ENCODE assay signal across 9 mouse cellular contexts in the genomic region with DNA sequence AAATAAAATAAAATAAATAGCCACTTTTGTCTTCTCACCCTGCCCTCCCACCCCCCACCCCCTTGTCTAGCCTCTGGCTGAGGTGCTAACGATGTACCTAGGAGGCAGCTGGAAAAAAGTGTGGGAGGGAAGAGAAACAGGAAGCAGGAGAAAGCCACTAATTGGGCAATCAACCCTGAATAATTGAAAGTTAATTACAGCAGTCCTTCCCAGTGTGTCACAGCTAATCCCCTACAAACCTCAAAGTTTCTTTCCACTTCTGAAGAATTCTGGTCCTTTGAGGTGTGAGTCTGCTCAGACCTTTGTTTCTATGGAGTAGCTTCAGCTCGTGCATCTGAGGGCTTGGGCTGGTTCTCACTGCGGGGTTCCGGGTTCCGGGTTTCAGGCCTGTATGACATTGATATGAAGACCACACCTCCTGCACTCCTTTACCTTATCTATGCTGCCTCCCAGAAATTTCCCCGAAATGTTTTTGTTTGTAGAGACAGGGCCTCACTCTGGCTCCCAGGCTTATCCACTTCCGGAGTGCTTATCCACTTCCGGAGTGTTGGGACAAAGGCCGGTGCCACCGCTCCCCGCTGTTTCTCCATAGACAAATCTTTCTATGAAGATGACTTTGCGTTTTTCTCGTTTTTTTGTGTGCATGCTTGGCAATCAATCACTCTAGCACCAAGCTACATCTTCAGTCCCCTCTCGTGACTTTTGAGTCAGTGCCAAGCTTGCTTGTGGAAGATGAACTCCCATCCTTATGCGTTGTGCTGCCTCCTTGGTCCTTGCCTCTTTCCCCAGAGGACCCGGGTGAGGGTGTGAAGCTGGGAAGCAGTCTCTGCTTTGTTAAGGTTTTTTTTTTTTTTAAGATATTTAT.
A peak's percentile ranks its signal among the peaks of the same experiment; 100 is the strongest.
DNase-seq lines count a peak whose midpoint lies in the region; ATAC-seq lines count a peak whose summit lies in the region.
"Had no signal": no experiment of that assay in that cellular context is flagged by ENCODE, and none has a peak within 500 bp of the region (broad histone marks: within the 10 kb centered on the region; RNA-seq: fewer than 3 reads in every experiment).

No protein-coding gene starts in this region.

- H3K27me3 ChIP-seq in heart, embryonic 12.5 days (replicated peaks): no peaks in the 10 kb centered on the region
- H3K27me3 ChIP-seq in liver, embryonic 12.5 days (replicated peaks): peaks cover 8% of the 10 kb centered on the region; the same call in 1 of the 2 replicates
- H3K27me3 ChIP-seq in neural tube, embryonic 15.5 days (replicated peaks): no peaks in the 10 kb centered on the region

- H3K36me3 ChIP-seq in heart, embryonic 12.5 days: no peaks in the 10 kb centered on the region
- H3K36me3 ChIP-seq in liver, embryonic 12.5 days: peaks cover 14% of the 10 kb centered on the region
- no peaks in the 10 kb centered on the region for H3K36me3 ChIP-seq in neural tube, embryonic 15.5 days
- H3K36me3 ChIP-seq: embryonic facial prominence, embryonic 15.5 days had no signal

- DNase-seq in heart, postnatal 4 days: no peak
- DNase-seq in thymus, postnatal 4 days: peak; percentile 10
- DNase-seq in thymus, postnatal 36 days: no peak
- DNase-seq in layer of hippocampus, postnatal 14 days (ENCODE audit: low spot score in 2 of 2): no peak
- DNase-seq in right cerebral cortex, postnatal 36 days (ENCODE audit: low spot score in 2 of 2): no peak

- peak overlapping the region; percentile 50 for H3K4me2 ChIP-seq in heart, embryonic 12.5 days
- H3K4me2 ChIP-seq in liver, embryonic 12.5 days: peak overlapping the region; percentile 63
- no peak overlapping the region for H3K4me2 ChIP-seq in neural tube, embryonic 15.5 days
- H3K4me2 ChIP-seq: embryonic facial prominence, embryonic 15.5 days had no signal

- WGBS in heart, embryonic 12.5 days: 26% methylated on average over 16 of the region's 16 CpGs
- WGBS in liver, embryonic 12.5 days (ENCODE audit: insufficient replicate concordance): 12% methylated on average over 16 of the region's 16 CpGs
- WGBS in neural tube, embryonic 15.5 days: 65% methylated on average over 16 of the region's 16 CpGs

- peak; percentile 93 for ATAC-seq in heart, embryonic 12.5 days (ENCODE audit: insufficient number of reproducible peaks, low FRiP score)
- ATAC-seq in liver, embryonic 12.5 days: peak; percentile 99
- no peak for ATAC-seq in neural tube, embryonic 15.5 days (ENCODE audit: low FRiP score)

- H3K27ac ChIP-seq in heart, embryonic 12.5 days (ENCODE audit: poor library complexity, severe bottlenecking): peak overlapping the region; percentile 48
- H3K27ac ChIP-seq in liver, embryonic 12.5 days: peak overlapping the region; percentile 87
- no peak overlapping the region for H3K27ac ChIP-seq in neural tube, embryonic 15.5 days (replicated peaks)
- H3K27ac ChIP-seq: embryonic facial prominence, embryonic 15.5 days had no signal

- no peak overlapping the region for H3K9ac ChIP-seq in heart, embryonic 12.5 days
- H3K9ac ChIP-seq in liver, embryonic 12.5 days: peak overlapping the region; percentile 69
- H3K9ac ChIP-seq in neural tube, embryonic 15.5 days (replicated peaks): no peak overlapping the region
- H3K9ac ChIP-seq: embryonic facial prominence, embryonic 15.5 days had no signal

- peak overlapping the region; percentile 27 for H3K4me3 ChIP-seq in heart, embryonic 12.5 days
- peak overlapping the region; percentile 57 for H3K4me3 ChIP-seq in liver, embryonic 12.5 days
- H3K4me3 ChIP-seq in neural tube, embryonic 15.5 days (replicated peaks): no peak overlapping the region
- H3K4me3 ChIP-seq: embryonic facial prominence, embryonic 15.5 days had no signal

- H3K9me3 ChIP-seq in heart, embryonic 12.5 days (replicated peaks): no peaks in the 10 kb centered on the region
- no peaks in the 10 kb centered on the region; the same call in 1 of the 2 replicates for H3K9me3 ChIP-seq in liver, embryonic 12.5 days (replicated peaks)
- H3K9me3 ChIP-seq in neural tube, embryonic 15.5 days (replicated peaks): no peaks in the 10 kb centered on the region
- H3K9me3 ChIP-seq: embryonic facial prominence, embryonic 15.5 days had no signal

- peaks cover 5% of the 10 kb centered on the region; the same call in 1 of the 2 replicates for H3K4me1 ChIP-seq in heart, embryonic 12.5 days (replicated peaks)
- H3K4me1 ChIP-seq in liver, embryonic 12.5 days: peaks cover 52% of the 10 kb centered on the region
- H3K4me1 ChIP-seq in neural tube, embryonic 15.5 days: no peaks in the 10 kb centered on the region
